Mouse (Mus musculus) CH12.LX (cell line): ENCODE data around the gene Odf3l2.

ENCODE experiments used
- CTCF ChIP-seq, 2 experiments: IDR thresholded peaks in 1 of 2; conservative IDR thresholded peaks in 1 of 2; 2 replicates each; pipeline ENCODE4 v1.5.1; 2011 to 2012; ENCODE audit warnings: low read depth in 2 of 2, low read length in 2 of 2, improper control_type of control experiment in 1 of 2, inconsistent platforms in 1 of 2, mild to moderate bottlenecking in 1 of 2, moderate library complexity in 1 of 2
- JUN ChIP-seq: IDR thresholded peaks from 2 replicates; pipeline ENCODE4 v1.6.1; 2011; ENCODE audit warnings: low read depth, mild to moderate bottlenecking, low read length, improper control_type of control experiment, moderate library complexity; ENCODE audit not compliant: insufficient read depth
- PAX5 ChIP-seq: IDR thresholded peaks from 2 replicates; pipeline ENCODE4 v1.6.1; 2012; ENCODE audit warnings: low read length, inconsistent platforms, mixed read lengths
- TBP ChIP-seq: conservative IDR thresholded peaks from 2 replicates; pipeline ENCODE4 v1.6.1; 2011; ENCODE audit warnings: low read depth, low read length, improper control_type of control experiment
- USF1 ChIP-seq: IDR thresholded peaks from 2 replicates; pipeline ENCODE4 v1.6.1; 2014; ENCODE audit warnings: low read depth, mild to moderate bottlenecking, inconsistent platforms, low read length, improper control_type of control experiment

GRCm38 (mm10) chr10:79649070-79649751 is 3.7 kb upstream of the Odf3l2 start:
- TF ChIP-seq JUN (no peak), TBP (no peak), CTCF (conservative IDR thresholded peaks at IDR 0.05 in 1 of 2, IDR thresholded peaks at IDR 0.05 in 1 of 2; ENCODE audit: low read depth in 2 of 2, low read length in 2 of 2) (peak; percentile 64 to 91), USF1 (no peak), PAX5 (no peak)
